Mouse (Mus musculus) C2C12 (cell line): ENCODE data around the gene Mgat4a. TPM values are rescaled to one million over a fixed set of nuclear protein-coding genes. Genes with fewer than 3 reads are reported as not detected.

ENCODE experiments used
- H3K27me3 ChIP-seq: one replicate; pipeline ENCODE4 v1.6.1; 2011; ENCODE audit not compliant: control insufficient read depth, insufficient read depth, insufficient read length
- H3K36me3 ChIP-seq: one replicate; pipeline ENCODE4 v1.6.1; 2011; ENCODE audit not compliant: control insufficient read depth, insufficient read depth
- H3K4me3 ChIP-seq: one replicate; pipeline ENCODE4 v1.5.1; 2011; ENCODE audit warnings: mild to moderate bottlenecking, control low read depth; ENCODE audit not compliant: poor library complexity, insufficient read depth, severe bottlenecking
- H3K79me2 ChIP-seq: one replicate; pipeline ENCODE4 v1.6.1; 2011; ENCODE audit not compliant: control insufficient read depth, insufficient read depth
- H3K79me3 ChIP-seq: one replicate; pipeline ENCODE4 v1.6.1; 2011; ENCODE audit warnings: low read depth, control low read depth
- H3ac ChIP-seq: one replicate; pipeline ENCODE3; 2011; ENCODE audit warnings: low read depth; ENCODE audit not compliant: control insufficient read depth, insufficient read length
- CEBPB ChIP-seq: IDR thresholded peaks from one replicate; pipeline ENCODE4 v1.6.1; 2011; ENCODE audit warnings: low read depth, mild to moderate bottlenecking, control low read depth, moderate library complexity
- CTCF ChIP-seq: IDR thresholded peaks from one replicate; pipeline ENCODE4 v1.5.1; 2011; ENCODE audit not compliant: control insufficient read depth, insufficient read depth, insufficient read length
- FOSL1 ChIP-seq: IDR thresholded peaks from one replicate; pipeline ENCODE4 v1.8.0; 2011; ENCODE audit warnings: mild to moderate bottlenecking, low read length; ENCODE audit not compliant: poor library complexity, insufficient read depth, severe bottlenecking
- MAX ChIP-seq: IDR thresholded peaks from one replicate; pipeline ENCODE4 v1.6.1; 2011; ENCODE audit warnings: mild to moderate bottlenecking, control low read depth
- MYOD1 ChIP-seq: IDR thresholded peaks from one replicate; pipeline ENCODE4 v1.6.1; 2011; ENCODE audit warnings: low read depth; ENCODE audit not compliant: control insufficient read depth, insufficient read length
- MYOG ChIP-seq: IDR thresholded peaks from one replicate; pipeline ENCODE4 v1.6.1; 2011; ENCODE audit not compliant: control insufficient read depth, insufficient read length; ENCODE audit errors: extremely low read depth
- USF1 ChIP-seq: IDR thresholded peaks from one replicate; pipeline ENCODE4 v1.6.1; 2011; ENCODE audit warnings: low read depth, mild to moderate bottlenecking, control low read depth, moderate library complexity
- polyA plus RNA-seq: library from polyadenylated mRNA; unstranded; fragments of >200 nt; fragmentation: generic; extraction: Trizol; gene quantifications from one replicate; pipeline ENCODE4 v1.2.1, GENCODE M21; 2012; ENCODE audit warnings: missing spikeins

The Mgat4a gene
- polyA plus RNA-seq, 1 experiment, result 0.01 TPM

- peaks cover 39% of the 10 kb centered on the region for H3K36me3 ChIP-seq
- H3K79me2 ChIP-seq, result peaks cover 21% of the 10 kb centered on the region
- no peak overlapping the region for H3ac ChIP-seq
- H3K4me3 ChIP-seq, result no peak overlapping the region
- TF ChIP-seq USF1 (no peak), MYOG (no peak), MAX (no peak), CEBPB (no peak), CTCF (peak; percentile 66), MYOD1 (no peak)
- no peaks in the 10 kb centered on the region for H3K27me3 ChIP-seq
- H3K79me3 ChIP-seq, result peaks cover 21% of the 10 kb centered on the region
These were observed 121.4 kb downstream of the Mgat4a start for GRCm38 (mm10) chr1:37419420-37419819.

GRCm38 (mm10) chr1:37415394-37415793 lies 125.4 kb downstream of the Mgat4a start:
- Histone ChIP-seq H3ac (no peak overlapping the region), H3K79me3 (peaks cover 1% of the 10 kb centered on the region), H3K4me3 (no peak overlapping the region), H3K36me3 (peaks cover 30% of the 10 kb centered on the region), H3K27me3 (no peaks in the 10 kb centered on the region), H3K79me2 (no peaks in the 10 kb centered on the region)
- no peak for TF ChIP-seq CEBPB
- TF ChIP-seq MAX, result no peak
- TF ChIP-seq USF1, result no peak
- TF ChIP-seq MYOD1, result no peak
- no peak for TF ChIP-seq FOSL1
- no peak for TF ChIP-seq MYOG
- TF ChIP-seq CTCF, result no peak

- H3K79me3 ChIP-seq, result no peaks in the 10 kb centered on the region
- no peak overlapping the region for H3ac ChIP-seq
- H3K36me3 ChIP-seq, result no peaks in the 10 kb centered on the region
- H3K27me3 ChIP-seq, result no peaks in the 10 kb centered on the region
- no peaks in the 10 kb centered on the region for H3K79me2 ChIP-seq
- TF ChIP-seq CTCF (no peak), MYOD1 (no peak), MYOG (no peak), MAX (no peak), USF1 (no peak), CEBPB (no peak), FOSL1 (no peak)
- no peak overlapping the region for H3K4me3 ChIP-seq
These were observed 131.2 kb downstream of the Mgat4a start for GRCm38 (mm10) chr1:37409647-37410046.

GRCm38 (mm10) chr1:37408678-37409077 lies 132.1 kb downstream of the Mgat4a start:
- H3K4me3 ChIP-seq, result no peak overlapping the region
- H3K27me3 ChIP-seq, result no peaks in the 10 kb centered on the region
- TF ChIP-seq MYOG, result no peak
- TF ChIP-seq MAX, result no peak
- TF ChIP-seq MYOD1, result no peak
- TF ChIP-seq USF1, result no peak
- no peak for TF ChIP-seq CEBPB
- TF ChIP-seq CTCF, result no peak
- TF ChIP-seq FOSL1, result no peak
- no peaks in the 10 kb centered on the region for H3K36me3 ChIP-seq
- no peaks in the 10 kb centered on the region for H3K79me3 ChIP-seq
- no peak overlapping the region for H3ac ChIP-seq
- H3K79me2 ChIP-seq, result no peaks in the 10 kb centered on the region

GRCm38 (mm10) chr1:37408059-37408458 lies 132.8 kb downstream of the Mgat4a start:
- H3K27me3 ChIP-seq, result no peaks in the 10 kb centered on the region
- H3K79me2 ChIP-seq, result no peaks in the 10 kb centered on the region
- no peak overlapping the region for H3K4me3 ChIP-seq
- no peaks in the 10 kb centered on the region for H3K79me3 ChIP-seq
- H3K36me3 ChIP-seq, result no peaks in the 10 kb centered on the region
- H3ac ChIP-seq, result no peak overlapping the region
- TF ChIP-seq MAX, result no peak
- no peak for TF ChIP-seq FOSL1
- no peak for TF ChIP-seq CEBPB
- TF ChIP-seq USF1, result no peak
- TF ChIP-seq CTCF, result no peak
- TF ChIP-seq MYOG, result no peak
- no peak for TF ChIP-seq MYOD1

GRCm38 (mm10) chr1:37407228-37407627 lies 133.6 kb downstream of the Mgat4a start:
- Histone ChIP-seq H3K4me3 (no peak overlapping the region), H3K79me3 (no peaks in the 10 kb centered on the region), H3K36me3 (no peaks in the 10 kb centered on the region), H3ac (no peak overlapping the region), H3K79me2 (no peaks in the 10 kb centered on the region), H3K27me3 (no peaks in the 10 kb centered on the region)
- TF ChIP-seq MAX, result no peak
- TF ChIP-seq CEBPB, result no peak
- no peak for TF ChIP-seq USF1
- no peak for TF ChIP-seq FOSL1
- no peak for TF ChIP-seq CTCF
- TF ChIP-seq MYOD1, result no peak
- no peak for TF ChIP-seq MYOG
